ENCODE assay signal across 8 mouse cellular contexts in genomic region chr5:43781423-43781976, GRCm38 (mm10). TPM values are rescaled to one million over a fixed set of nuclear protein-coding genes. Genes with fewer than 3 reads are reported as not detected.
DNase-seq lines count a peak whose midpoint lies in the region; ATAC-seq and TF ChIP-seq lines count a peak whose summit lies in the region.

No protein-coding gene starts in this region.

- peak; percentile 77 for ATAC-seq in limb, embryonic 11.5 days (ENCODE audit: insufficient number of reproducible peaks, low FRiP score, low TSS enrichment, low read depth)
- ATAC-seq in midbrain, embryonic 14.5 days (ENCODE audit: low FRiP score, low TSS enrichment), result no peak
- ATAC-seq in monocyte, adult 5-6 weeks (replicated peaks; ENCODE audit: insufficient number of reproducible peaks, low FRiP score, low TSS enrichment, poor library complexity, severe bottlenecking), result no peak

- peaks cover 29% of the 10 kb centered on the region for H3K79me2 ChIP-seq in CH12.LX (replicated peaks; ENCODE audit: control insufficient read depth, extremely low read depth, insufficient read depth, poor library complexity, severe bottlenecking)

- in situ Hi-C loops in CH12.LX (cut with MboI; ENCODE audit: low pct_ligation_motif_present, low pct_unique_long_range_greater_than_20kb, low sequenced_read_pairs), result no loop called here

- DNase-seq in kidney, adult 9 months, result peak; percentile 27
- DNase-seq in kidney, postnatal 14 days, result no peak
- DNase-seq in CH12.LX (ENCODE audit: extremely low read depth), result peak; percentile 23
- DNase-seq in c-Kit-negative CD71-positive TER-119-positive erythroid progenitor cells, embryonic 14.5 days (ENCODE audit: low read depth, low spot score), result peak; percentile 17
- DNase-seq in gastrocnemius, postnatal 14 days, result peak; percentile 40
- peak; percentile 67 for DNase-seq in limb, embryonic 11.5 days (ENCODE audit: low spot score)
- DNase-seq in midbrain, embryonic 14.5 days, result no peak

- no peak for TF ChIP-seq RAD21 in CH12.LX (IDR thresholded peaks at IDR 0.05; ENCODE audit: low read depth, low read length)

- H3K4me1 ChIP-seq in CH12.LX (ENCODE audit: control insufficient read depth in 1 of 2, insufficient read depth in 2 of 2), result peaks cover 0 to 41% of the 10 kb centered on the region in 2 experiments; a peak in 2 of 4 replicates
- peaks cover 2% of the 10 kb centered on the region; the same call in 1 of the 2 replicates for H3K4me1 ChIP-seq in limb, embryonic 11.5 days (ENCODE audit: control insufficient read depth, insufficient read depth, low read length)
- H3K4me1 ChIP-seq in midbrain, embryonic 14.5 days (ENCODE audit: control insufficient read depth, insufficient read depth, low read length), result peaks cover 6% of the 10 kb centered on the region

- WGBS in limb, embryonic 11.5 days, result under 1% methylated on average over 32 of the region's 61 CpGs
- WGBS in midbrain, embryonic 14.5 days, result under 1% methylated on average over 56 of the region's 61 CpGs

- no peak for TF ChIP-seq EP300 in CH12.LX (IDR thresholded peaks at IDR 0.05; ENCODE audit: low read length)

- intact Hi-C loops in gastrocnemius, postnatal 14 days (cut with DNase I; ENCODE audit: low total_unique reads), result no loop called here

- TF ChIP-seq POLR2A in CH12.LX (IDR thresholded peaks at IDR 0.05; ENCODE audit: low read depth, low read length), result no peak

- peak overlapping the region; percentile 53; the same call in 1 of the 2 replicates for H3K27ac ChIP-seq in CH12.LX (ENCODE audit: insufficient read depth, low read depth)
- peak overlapping the region; percentile 89 for H3K27ac ChIP-seq in limb, embryonic 11.5 days (replicated peaks; ENCODE audit: low read depth, low read length)
- peak overlapping the region; percentile 99 for H3K27ac ChIP-seq in midbrain, embryonic 14.5 days (replicated peaks; ENCODE audit: low read depth, low read length)

- H3K27me3 ChIP-seq in CH12.LX (replicated peaks), result no peaks in the 10 kb centered on the region
- no peaks in the 10 kb centered on the region for H3K27me3 ChIP-seq in limb, embryonic 11.5 days (ENCODE audit: control insufficient read depth, insufficient read depth, low read length)
- H3K27me3 ChIP-seq in midbrain, embryonic 14.5 days (ENCODE audit: control insufficient read depth, insufficient read depth, low read length), result no peaks in the 10 kb centered on the region

- peak overlapping the region; percentile 89 for H3K9ac ChIP-seq in CH12.LX (ENCODE audit: insufficient read depth, low read depth)
- peak overlapping the region; percentile 97 for H3K9ac ChIP-seq in limb, embryonic 11.5 days (ENCODE audit: low read length)
- H3K9ac ChIP-seq in midbrain, embryonic 14.5 days (replicated peaks; ENCODE audit: low read length), result peak overlapping the region; percentile 93

- no peak for TF ChIP-seq CTCF in CH12.LX (conservative IDR thresholded peaks at IDR 0.05 in 1 of 2, IDR thresholded peaks at IDR 0.05 in 1 of 2; ENCODE audit: low read depth in 2 of 2, low read length in 2 of 2)

- H3K4me3 ChIP-seq in CH12.LX (replicated peaks in 1 of 3; ENCODE audit: low read depth in 2 of 3, low read length in 2 of 3, poor library complexity in 1 of 3), result peak overlapping the region; percentile 78 to 94 (median 94)
- H3K4me3 ChIP-seq in limb, embryonic 11.5 days (ENCODE audit: low read depth, low read length), result peak overlapping the region; percentile 87
- peak overlapping the region; percentile 80 for H3K4me3 ChIP-seq in midbrain, embryonic 14.5 days (replicated peaks; ENCODE audit: low read depth, low read length)

- H3K9me3 ChIP-seq in CH12.LX (replicated peaks; ENCODE audit: low read length), result no peaks in the 10 kb centered on the region
- no peaks in the 10 kb centered on the region for H3K9me3 ChIP-seq in limb, embryonic 11.5 days (ENCODE audit: control insufficient read depth, low read length)
- H3K9me3 ChIP-seq in midbrain, embryonic 14.5 days (ENCODE audit: control insufficient read depth, low read length), result no peaks in the 10 kb centered on the region

- H3K4me2 ChIP-seq in CH12.LX (ENCODE audit: insufficient read depth, low read depth, poor library complexity, severe bottlenecking), result peak overlapping the region; percentile 67
- peak overlapping the region; percentile 72 for H3K4me2 ChIP-seq in limb, embryonic 11.5 days (ENCODE audit: low read depth, severe bottlenecking)
- H3K4me2 ChIP-seq in midbrain, embryonic 14.5 days (ENCODE audit: low read length), result peak overlapping the region; percentile 74

- dilution Hi-C loops in CH12.LX (cut with MboI; ENCODE audit: extremely low pct_ligation_motif_present, extremely low pct_unique_long_range_greater_than_20kb, low sequenced_read_pairs), result no loop called here

- H3K36me3 ChIP-seq in CH12.LX (replicated peaks in 1 of 2; ENCODE audit: control insufficient read depth in 1 of 2, insufficient read depth in 1 of 2, low read length in 1 of 2), result peaks cover 0 to 4% of the 10 kb centered on the region in 2 experiments
- H3K36me3 ChIP-seq in limb, embryonic 11.5 days (ENCODE audit: control insufficient read depth, insufficient read depth, low read length), result no peaks in the 10 kb centered on the region
- no peaks in the 10 kb centered on the region for H3K36me3 ChIP-seq in midbrain, embryonic 14.5 days (ENCODE audit: control insufficient read depth, insufficient read depth, low read length)

TF ChIP-seq in CH12.LX, 34 proteins besides CTCF, POLR2A, EP300 and RAD21:
- TF ChIP-seq RCOR1 (conservative IDR thresholded peaks at IDR 0.05; ENCODE audit: low read depth, low read length) (no peak), MEF2A (IDR thresholded peaks at IDR 0.05; ENCODE audit: borderline replicate concordance, low read depth, low read length) (no peak), MAX (IDR thresholded peaks at IDR 0.05; ENCODE audit: low read length) (0 out of 2 replicates have a peak, but pooled peaks have one; percentile 9), SIN3A (IDR thresholded peaks at IDR 0.05; ENCODE audit: low read length) (peak; percentile 63; the same call in 1 of the 2 replicates), UBTF (IDR thresholded peaks at IDR 0.05; ENCODE audit: low read depth, low read length) (peak; percentile 73), CHD1 (IDR thresholded peaks at IDR 0.05; ENCODE audit: low read depth, low read length) (peak; percentile 77; the same call in 1 of the 2 replicates)

RNA-seq across cellular contexts. Expression of gene Bst1, which starts 37.2 kb away (rescaled TPM):
- total RNA-seq in CH12.LX (2012; rRNA removed), result 1.9 and 3.3 TPM in 2 replicates
- total RNA-seq in CH12.LX (2014; rRNA removed), result 4.7 and 4.8 TPM in 2 replicates
- 8.9 and 9.9 TPM in 2 replicates for polyA plus RNA-seq in CH12.LX (2012; ENCODE audit: insufficient read length, low read depth)
- total RNA-seq in gastrocnemius, postnatal 14 days (2021), result under 1 TPM; 0.12 to 0.16 TPM
- polyA plus RNA-seq in limb, embryonic 11.5 days (2014; fragmentation: Nextera tagmentation; extraction: Ambion mirVana), result not detected in 2 replicates
- not detected in 2 replicates for polyA plus RNA-seq in midbrain, embryonic 14.5 days (2014; fragmentation: Nextera tagmentation; extraction: Ambion mirVana)
- 3.8 to 8.0 TPM (median 3.8 TPM) in 3 replicates for total RNA-seq in monocyte, adult 5-6 weeks (2017)

RNA-seq across cellular contexts. Expression of gene Fbxl5, which starts 39.9 kb away (rescaled TPM):
- 20.5 and 20.9 TPM in 2 replicates for total RNA-seq in CH12.LX (2012; rRNA removed)
- 45.3 and 48.4 TPM in 2 replicates for total RNA-seq in CH12.LX (2014; rRNA removed)
- 28.1 and 28.4 TPM in 2 replicates for polyA plus RNA-seq in CH12.LX (2012; ENCODE audit: insufficient read length, low read depth)
- 10 to 100 TPM; 23.9 to 25.5 TPM for total RNA-seq in gastrocnemius, postnatal 14 days (2021)
- polyA plus RNA-seq in limb, embryonic 11.5 days (2014; fragmentation: Nextera tagmentation; extraction: Ambion mirVana), result 61.6 and 63.0 TPM in 2 replicates
- polyA plus RNA-seq in midbrain, embryonic 14.5 days (2014; fragmentation: Nextera tagmentation; extraction: Ambion mirVana), result 76.2 and 102 TPM in 2 replicates
- 126 to 151 TPM (median 147 TPM) in 3 replicates for total RNA-seq in monocyte, adult 5-6 weeks (2017)

Comparison
In these comparisons a context has a peak if more than half of its experiments do, and no peak if none do; other contexts are left out.
1. DNase-seq: peak in kidney, adult 9 months (single experiment), CH12.LX (single experiment), c-Kit-negative CD71-positive TER-119-positive erythroid progenitor cells, embryonic 14.5 days (single experiment), gastrocnemius, postnatal 14 days (single experiment) and limb, embryonic 11.5 days (single experiment); none in kidney, postnatal 14 days (single experiment) and midbrain, embryonic 14.5 days (single experiment).
2. Peak in every context shown above with its lines, with median percentiles within 50 percentile points of each other: H3K27ac ChIP-seq, H3K4me2 ChIP-seq, H3K4me3 ChIP-seq and H3K9ac ChIP-seq.